Comparison of ENCODE assay signal across 8 mouse cellular contexts in the genomic region with DNA sequence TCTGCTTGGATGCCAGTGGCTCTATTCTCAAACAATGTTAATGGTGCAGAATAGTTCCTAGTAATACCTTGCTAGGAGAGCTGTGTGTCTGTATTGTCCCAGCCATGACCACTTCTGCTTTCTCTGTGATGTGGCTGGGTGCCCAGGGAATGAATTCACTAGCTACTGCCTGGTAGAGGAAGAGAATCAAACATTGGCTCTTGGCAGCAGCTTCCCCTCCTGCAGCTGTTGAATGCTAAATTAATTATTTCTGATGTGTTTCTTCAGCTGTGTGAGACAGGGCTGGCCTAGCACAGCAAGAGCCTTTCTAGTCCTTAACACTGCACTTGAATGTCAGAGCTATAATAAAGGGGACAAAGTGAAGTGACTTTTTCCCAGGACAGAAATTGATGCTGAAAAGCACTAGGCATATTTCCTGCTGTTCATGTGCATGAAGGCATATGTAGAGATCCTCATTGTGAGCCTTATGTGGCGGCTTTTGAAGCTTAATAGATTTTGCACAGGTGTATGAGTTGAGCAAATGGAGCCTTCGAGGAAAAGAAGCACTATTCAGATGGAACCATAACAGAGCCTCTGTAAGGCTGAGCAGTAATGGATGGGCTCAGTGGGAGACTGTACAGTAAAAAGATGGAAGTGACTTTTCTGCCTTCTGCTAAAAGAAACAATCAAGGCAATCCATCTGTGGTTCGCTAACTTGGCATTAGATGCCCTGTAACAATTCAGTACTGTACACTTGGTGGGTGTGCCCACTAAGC. TPM values are rescaled to one million over a fixed set of nuclear protein-coding genes. Genes with fewer than 3 reads are reported as not detected.
DNase-seq lines count a peak whose midpoint lies in the region; ATAC-seq and TF ChIP-seq lines count a peak whose summit lies in the region.

No protein-coding gene starts in this region.

- DNase-seq in frontal cortex, postnatal 25 days (ENCODE audit: low spot score in 2 of 2) = no peak
- DNase-seq in A20 (ENCODE audit: low read depth, low spot score) = peak; percentile 62
- DNase-seq in midbrain, postnatal 0 days (ENCODE audit: low spot score) = peak; percentile 91
- no peak for DNase-seq in stomach, postnatal 0 days (ENCODE audit: low spot score)
- DNase-seq in urinary bladder, postnatal 4 days (ENCODE audit: low spot score in 2 of 2) = no peak

- WGBS in forebrain, embryonic 12.5 days = 68% methylated on average over 3 of the region's 3 CpGs
- 43% methylated on average over 3 of the region's 3 CpGs for WGBS in hindbrain, embryonic 15.5 days
- WGBS in midbrain, postnatal 0 days = 61% methylated on average over 3 of the region's 3 CpGs
- WGBS in stomach, postnatal 0 days = 83% methylated on average over 3 of the region's 3 CpGs

- no peaks in the 10 kb centered on the region for H3K27me3 ChIP-seq in forebrain, embryonic 12.5 days
- no peaks in the 10 kb centered on the region for H3K27me3 ChIP-seq in hindbrain, embryonic 15.5 days
- no peaks in the 10 kb centered on the region for H3K27me3 ChIP-seq in midbrain, postnatal 0 days (ENCODE audit: insufficient read depth, low read length)
- no peaks in the 10 kb centered on the region for H3K27me3 ChIP-seq in stomach, postnatal 0 days (ENCODE audit: control insufficient read depth, insufficient read depth, low read length)

- H3K4me3 ChIP-seq in forebrain, embryonic 12.5 days (replicated peaks) = no peak overlapping the region
- no peak overlapping the region for H3K4me3 ChIP-seq in hindbrain, embryonic 15.5 days
- no peak overlapping the region for H3K4me3 ChIP-seq in midbrain, postnatal 0 days (ENCODE audit: low read depth, low read length)
- no peak overlapping the region for H3K4me3 ChIP-seq in stomach, postnatal 0 days (ENCODE audit: low read depth, low read length)

- H3K4me1 ChIP-seq in forebrain, embryonic 12.5 days = peaks cover 7% of the 10 kb centered on the region; the same call in 1 of the 2 replicates
- peaks cover 17% of the 10 kb centered on the region; the same call in 1 of the 2 replicates for H3K4me1 ChIP-seq in hindbrain, embryonic 15.5 days (replicated peaks)
- no peaks in the 10 kb centered on the region for H3K4me1 ChIP-seq in midbrain, postnatal 0 days (ENCODE audit: insufficient read depth, low read length)
- no peaks in the 10 kb centered on the region for H3K4me1 ChIP-seq in stomach, postnatal 0 days (replicated peaks; ENCODE audit: control insufficient read depth, insufficient read depth)

- no peak for TF ChIP-seq CTCF in midbrain, postnatal 0 days (IDR thresholded peaks at IDR 0.05)
- TF ChIP-seq CTCF in stomach, postnatal 0 days (IDR thresholded peaks at IDR 0.05; ENCODE audit: low read depth) = no peak

- no peak overlapping the region for H3K9ac ChIP-seq in forebrain, embryonic 12.5 days
- no peak overlapping the region for H3K9ac ChIP-seq in hindbrain, embryonic 15.5 days
- no peak overlapping the region for H3K9ac ChIP-seq in midbrain, postnatal 0 days (replicated peaks; ENCODE audit: low read length, poor library complexity, severe bottlenecking)
- H3K9ac ChIP-seq in stomach, postnatal 0 days (ENCODE audit: low read length) = no peak overlapping the region

- no peak for TF ChIP-seq EP300 in stomach, postnatal 0 days (optimal IDR thresholded peaks at IDR 0.05)

- no peak overlapping the region for H3K4me2 ChIP-seq in forebrain, embryonic 12.5 days
- H3K4me2 ChIP-seq in hindbrain, embryonic 15.5 days = 0 out of 2 replicates have a peak overlapping the region, but pooled peaks have one; percentile 3
- no peak overlapping the region for H3K4me2 ChIP-seq in midbrain, postnatal 0 days (ENCODE audit: low read depth, low read length, poor library complexity, severe bottlenecking)
- H3K4me2 ChIP-seq in stomach, postnatal 0 days (replicated peaks; ENCODE audit: low read depth) = no peak overlapping the region

- peak overlapping the region; percentile 66 for H3K27ac ChIP-seq in forebrain, embryonic 12.5 days
- peak overlapping the region; percentile 66 for H3K27ac ChIP-seq in hindbrain, embryonic 15.5 days (replicated peaks)
- H3K27ac ChIP-seq in midbrain, postnatal 0 days (ENCODE audit: low read depth, low read length) = no peak overlapping the region
- no peak overlapping the region for H3K27ac ChIP-seq in stomach, postnatal 0 days (replicated peaks)

- H3K36me3 ChIP-seq in forebrain, embryonic 12.5 days (replicated peaks) = no peaks in the 10 kb centered on the region
- H3K36me3 ChIP-seq in hindbrain, embryonic 15.5 days = no peaks in the 10 kb centered on the region
- H3K36me3 ChIP-seq in midbrain, postnatal 0 days (ENCODE audit: insufficient read depth, low read length) = no peaks in the 10 kb centered on the region
- no peaks in the 10 kb centered on the region for H3K36me3 ChIP-seq in stomach, postnatal 0 days (ENCODE audit: control insufficient read depth, insufficient read depth, low read length)

- no peaks in the 10 kb centered on the region for H3K9me3 ChIP-seq in forebrain, embryonic 12.5 days
- H3K9me3 ChIP-seq in hindbrain, embryonic 15.5 days = no peaks in the 10 kb centered on the region
- H3K9me3 ChIP-seq in midbrain, postnatal 0 days (ENCODE audit: low read length) = no peaks in the 10 kb centered on the region
- no peaks in the 10 kb centered on the region for H3K9me3 ChIP-seq in stomach, postnatal 0 days (ENCODE audit: control insufficient read depth, low read length)

- ATAC-seq in frontal cortex, adult (ENCODE audit: low TSS enrichment) = peak; percentile 76
- ATAC-seq in forebrain, embryonic 12.5 days (ENCODE audit: low FRiP score) = peak; percentile 33; the same call in 1 of the 2 replicates
- ATAC-seq in hindbrain, embryonic 15.5 days (ENCODE audit: low FRiP score, low read depth) = peak; percentile 96
- ATAC-seq in midbrain, postnatal 0 days (ENCODE audit: low FRiP score) = peak; percentile 80
- no peak for ATAC-seq in stomach, postnatal 0 days (ENCODE audit: low FRiP score, low TSS enrichment)

RNA-seq across cellular contexts. Expression of gene Xrcc4, which starts 46.9 kb away (rescaled TPM):
- polyA plus RNA-seq in forebrain, embryonic 12.5 days (2016; fragmentation: Nextera tagmentation; extraction: Ambion mirVana) = 12.6 and 13.2 TPM in 2 replicates
- polyA plus RNA-seq in hindbrain, embryonic 15.5 days (2015; fragmentation: Nextera tagmentation; extraction: Ambion mirVana) = 14.7 and 15.9 TPM in 2 replicates
- total RNA-seq in midbrain, postnatal 0 days (2014; rRNA removed) = 14.7 and 16.6 TPM in 2 replicates
- 16.5 and 19.1 TPM in 2 replicates for polyA plus RNA-seq in midbrain, postnatal 0 days (2015; fragmentation: Nextera tagmentation; extraction: Ambion mirVana)
- 11.0 and 11.4 TPM in 2 replicates for polyA plus RNA-seq in stomach, postnatal 0 days (2015; fragmentation: Nextera tagmentation; extraction: Ambion mirVana)

RNA-seq across cellular contexts. Expression of gene Tmem167, which starts 47.4 kb away (rescaled TPM):
- polyA plus RNA-seq in forebrain, embryonic 12.5 days (2016; fragmentation: Nextera tagmentation; extraction: Ambion mirVana) = 58.6 and 63.7 TPM in 2 replicates
- polyA plus RNA-seq in hindbrain, embryonic 15.5 days (2015; fragmentation: Nextera tagmentation; extraction: Ambion mirVana) = 40.9 and 41.7 TPM in 2 replicates
- total RNA-seq in midbrain, postnatal 0 days (2014; rRNA removed) = 26.9 and 32.6 TPM in 2 replicates
- 31.2 and 35.3 TPM in 2 replicates for polyA plus RNA-seq in midbrain, postnatal 0 days (2015; fragmentation: Nextera tagmentation; extraction: Ambion mirVana)
- polyA plus RNA-seq in stomach, postnatal 0 days (2015; fragmentation: Nextera tagmentation; extraction: Ambion mirVana) = 45.9 and 48.7 TPM in 2 replicates

Comparison
In these comparisons a context has a peak if more than half of its experiments do, and no peak if none do; other contexts are left out.
1. DNase-seq: peak in A20 (single experiment) and midbrain, postnatal 0 days (single experiment); none in frontal cortex, postnatal 25 days (0 of 2), stomach, postnatal 0 days (single experiment) and urinary bladder, postnatal 4 days (0 of 2).
2. H3K27ac ChIP-seq: peak in forebrain, embryonic 12.5 days (single experiment) and hindbrain, embryonic 15.5 days (single experiment); none in midbrain, postnatal 0 days (single experiment) and stomach, postnatal 0 days (single experiment).